Mouse (Mus musculus) c-Kit-negative CD71-positive TER-119-positive erythroid progenitor cells, embryonic 14.5 days (primary cell): Measurements from ENCODE around the gene Hpse2.
A peak's percentile ranks its signal among the peaks of the same experiment; 100 is the strongest.

Experiments
- DNase-seq: peaks from one replicate; pipeline ENCODE4 v3.0.0-alpha.2; 2013; ENCODE audit warnings: low read depth, low spot score

Hpse2 gene

DNA sequence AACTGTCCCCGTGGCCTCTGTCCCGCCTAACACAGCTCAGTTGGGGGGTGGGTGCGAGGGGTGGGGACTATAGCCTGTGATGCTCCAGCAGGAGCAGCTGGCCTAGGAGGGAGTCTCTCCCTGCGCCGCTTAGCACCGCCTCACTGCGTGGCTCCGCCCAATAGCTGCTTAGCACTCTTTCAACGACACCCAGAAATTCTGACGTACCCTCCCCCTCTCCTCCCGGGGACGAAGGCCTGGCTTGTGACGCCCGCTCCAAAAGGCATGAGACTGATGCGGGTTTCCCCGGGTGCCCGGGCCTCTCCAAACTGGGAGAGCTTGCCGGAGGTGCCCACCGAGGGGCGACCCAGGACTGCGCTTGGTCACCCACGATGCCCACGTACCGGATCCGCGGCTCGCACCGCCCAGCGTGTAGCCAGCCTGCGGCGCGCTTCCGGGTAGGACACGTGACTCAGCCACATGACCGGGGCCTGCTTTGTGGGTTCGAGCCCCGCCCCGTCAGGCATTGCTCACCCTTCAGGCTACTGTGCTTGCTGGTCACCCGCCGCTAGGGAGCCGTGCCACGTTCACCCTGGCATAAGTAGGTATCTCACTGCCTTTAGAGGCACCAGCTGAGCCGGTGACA, 608.5 kb downstream of the Hpse2 start, which contains the start of gene Hps1:
Gene Hps1, minus strand, starts transcription at position 448 of the 625 bp plus-strand sequence.
- peak; percentile 68 for DNase-seq

GRCm38 (mm10) chr19:42777801-42778200, 610.4 kb downstream of the Hpse2 start:
- no peak for DNase-seq

- DNase-seq = peak; percentile 32
Observed at GRCm38 (mm10) chr19:42776813-42777212, 611.3 kb downstream of the Hpse2 start.

GRCm38 (mm10) chr19:42770141-42770872, 617.8 kb downstream of the Hpse2 start:
- no peak for DNase-seq

DNA sequence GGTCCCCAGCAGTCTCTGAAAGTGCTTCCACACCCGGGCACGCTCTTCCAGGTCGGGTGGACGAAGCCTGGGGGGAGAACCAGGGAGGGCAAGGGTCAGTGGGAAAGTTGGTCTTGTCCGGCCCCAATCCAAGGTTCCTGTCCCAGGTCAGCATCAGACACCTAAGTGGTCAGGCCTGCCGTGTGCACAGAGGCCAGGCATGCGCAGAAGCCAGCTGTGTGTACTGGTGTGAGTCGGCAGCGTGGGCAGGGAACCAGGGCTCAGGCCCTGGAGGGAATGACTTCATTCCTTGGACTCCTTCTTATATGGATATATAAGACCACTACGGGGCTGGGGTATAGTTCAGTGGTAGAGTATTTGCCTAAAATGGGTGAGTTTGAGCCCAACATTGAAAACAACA, 618.5 kb downstream of the Hpse2 start:
- DNase-seq = no peak

DNA sequence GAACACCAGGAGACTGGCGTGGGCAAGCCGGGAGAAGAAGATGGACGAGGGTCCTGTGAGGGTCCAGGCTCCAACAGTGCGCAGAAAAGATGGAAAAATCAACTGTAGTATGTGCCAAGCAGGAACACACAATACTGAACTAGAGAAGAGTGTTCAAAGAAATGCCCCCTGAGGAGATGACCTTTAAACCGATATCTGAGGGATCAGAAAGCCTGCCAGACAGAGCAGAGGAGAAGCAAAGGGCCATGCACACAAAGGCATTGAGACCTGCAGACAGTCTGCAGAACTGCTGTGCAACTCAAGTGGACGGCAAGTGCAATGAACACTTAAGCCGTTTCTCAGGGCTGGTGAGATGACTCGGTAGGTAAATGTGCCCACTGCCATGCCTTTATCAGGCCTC, 620.8 kb downstream of the Hpse2 start:
- no peak for DNase-seq

DNA sequence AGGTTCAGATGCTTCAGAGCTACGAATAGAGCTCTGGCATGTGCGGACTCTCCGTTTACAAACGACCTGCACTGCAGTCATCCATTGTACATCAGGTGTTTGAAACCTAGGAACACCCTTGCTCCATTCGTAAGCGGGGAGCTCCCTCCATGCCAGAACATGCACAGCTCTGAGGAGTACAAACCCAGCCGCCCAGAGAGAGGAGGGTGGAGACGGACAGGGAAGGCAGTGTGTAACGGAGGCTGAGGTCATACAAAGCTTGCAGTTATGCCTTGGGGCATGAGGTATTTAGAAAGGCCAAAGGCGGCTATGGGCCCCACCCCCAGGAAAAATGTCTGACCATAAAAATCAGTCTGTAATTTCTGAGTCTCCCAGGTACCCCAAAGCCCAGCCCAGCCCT, 623.8 kb downstream of the Hpse2 start:
- DNase-seq = no peak

- DNase-seq = no peak
Observed at GRCm38 (mm10) chr19:42756671-42757070, 631.5 kb downstream of the Hpse2 start.

- no peak for DNase-seq
Observed at GRCm38 (mm10) chr19:42755148-42755870, 632.8 kb downstream of the Hpse2 start.

GRCm38 (mm10) chr19:42753141-42753917, 634.8 kb downstream of the Hpse2 start:
- DNase-seq = no peak

- DNase-seq = peak; percentile 49
Observed at GRCm38 (mm10) chr19:42752363-42752931, 635.7 kb downstream of the Hpse2 start, which contains the start of gene Pyroxd2. Pyroxd2 (minus strand) TSS chr19:42752775.

DNA sequence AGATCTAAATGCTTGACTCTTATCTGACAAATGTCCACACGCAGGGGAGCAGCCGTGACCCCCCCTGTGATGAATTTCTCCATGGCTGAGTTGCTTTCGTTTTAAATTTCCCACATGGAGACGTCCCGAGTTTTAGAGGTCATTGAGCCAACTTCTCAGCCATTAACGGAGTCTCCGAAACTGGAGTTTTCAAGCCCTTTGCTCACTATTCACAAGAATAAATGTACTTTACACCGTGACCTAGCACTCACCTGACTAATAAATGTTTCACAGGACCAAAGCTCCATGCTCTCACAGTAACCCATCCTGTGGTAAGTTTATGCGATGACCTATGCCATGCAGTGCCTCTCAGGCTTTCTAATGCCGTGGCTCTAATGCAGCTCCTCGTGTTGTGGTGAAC, 638.0 kb downstream of the Hpse2 start:
- no peak for DNase-seq

DNA sequence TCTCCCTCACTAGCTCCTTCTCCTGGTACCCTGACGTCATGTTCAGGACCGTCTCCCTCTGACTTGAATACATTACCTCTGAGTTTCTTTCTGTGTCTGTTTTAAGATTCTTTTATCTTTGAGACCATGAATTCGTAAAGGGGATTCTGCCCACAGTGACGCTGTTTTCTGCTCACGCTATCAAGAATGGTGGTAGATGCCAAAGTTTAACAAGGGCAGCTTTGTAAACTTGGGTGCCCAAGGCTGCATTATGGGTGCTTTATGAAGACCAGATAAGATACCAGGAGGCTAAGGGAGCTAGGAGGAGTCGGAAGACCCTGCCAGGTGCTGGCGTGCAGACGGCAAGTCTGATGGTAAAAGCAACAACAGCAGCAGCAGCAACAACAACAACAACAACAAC, 641.5 kb downstream of the Hpse2 start:
- DNase-seq = no peak

DNA sequence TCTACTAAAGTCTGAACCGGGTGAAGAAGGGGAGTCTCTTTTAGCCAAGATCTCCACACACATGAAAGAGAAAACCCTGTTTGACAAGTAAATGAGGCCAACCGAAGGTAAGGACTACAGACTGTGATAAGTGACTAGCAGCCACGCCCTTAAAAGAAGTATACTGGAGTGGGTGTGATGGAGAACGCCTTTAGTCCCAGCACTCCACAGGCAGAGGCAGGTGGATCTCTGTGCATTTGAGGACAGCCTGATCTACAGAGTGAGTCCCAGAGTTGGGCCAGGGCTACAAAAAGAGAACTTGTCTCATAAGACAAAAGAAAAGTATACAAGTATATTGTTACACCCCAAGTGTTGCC, 642.3 kb downstream of the Hpse2 start:
- no peak for DNase-seq

DNA sequence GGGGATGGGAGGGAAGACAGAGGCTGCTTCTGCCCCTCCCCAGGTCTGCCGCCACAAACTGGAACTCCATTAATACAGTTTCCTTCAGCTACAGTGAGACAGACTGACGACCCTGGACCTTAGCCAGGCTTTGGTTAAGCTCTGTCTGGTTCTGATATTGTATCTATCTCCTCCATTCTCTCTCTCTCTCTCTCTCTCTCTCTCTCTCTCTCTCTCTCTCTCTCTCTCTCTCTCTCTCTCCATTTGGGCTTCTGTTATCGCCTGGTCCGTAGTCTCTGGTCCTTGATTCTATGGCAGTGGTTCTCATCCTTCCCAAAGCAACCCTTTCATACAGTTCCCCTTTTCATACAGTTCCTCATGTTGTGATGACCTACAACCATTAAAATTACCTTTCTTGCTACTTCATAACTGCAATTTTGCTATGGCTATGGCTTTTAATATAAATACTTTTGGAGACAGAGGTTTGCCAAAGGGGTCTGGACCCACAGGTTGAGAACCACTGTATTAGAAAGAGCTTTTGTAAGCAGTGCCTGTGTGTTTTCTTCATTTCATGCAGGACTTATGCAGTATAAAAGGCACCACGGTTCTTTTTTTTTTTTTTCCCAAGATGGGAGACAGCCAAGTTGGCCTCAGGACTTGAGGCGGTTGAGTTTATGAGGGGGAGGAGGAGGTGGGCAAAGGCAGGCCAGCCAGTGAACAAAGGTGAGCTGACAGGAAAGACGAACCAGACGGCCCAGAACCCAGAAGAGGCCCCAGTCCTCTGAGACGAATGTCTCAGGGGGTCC, 642.9 kb downstream of the Hpse2 start:
- DNase-seq = no peak

GRCm38 (mm10) chr19:42744162-42744586, 644.0 kb downstream of the Hpse2 start:
- no peak for DNase-seq

- no peak for DNase-seq
Observed at GRCm38 (mm10) chr19:42743261-42743660, 644.9 kb downstream of the Hpse2 start.

DNA sequence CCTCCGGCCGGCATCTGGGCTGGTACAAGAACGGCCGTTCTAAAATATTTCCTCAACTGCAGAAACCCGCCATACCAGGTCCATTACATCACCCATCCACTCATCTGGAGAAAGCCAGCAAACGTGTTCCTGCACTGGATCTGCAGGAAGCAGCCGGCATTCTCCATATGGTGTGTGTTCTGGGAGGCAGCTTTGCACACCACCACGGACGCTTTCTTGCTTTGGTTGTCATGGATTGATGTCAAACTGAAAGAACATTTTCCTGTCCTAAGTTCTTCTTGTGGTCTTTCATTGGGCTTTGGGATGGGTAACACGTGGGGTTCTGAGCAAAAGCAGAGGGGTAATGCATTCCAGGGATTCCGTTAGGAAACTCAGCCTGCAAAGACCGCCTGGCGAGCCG, 646.3 kb downstream of the Hpse2 start:
- no peak for DNase-seq

DNA sequence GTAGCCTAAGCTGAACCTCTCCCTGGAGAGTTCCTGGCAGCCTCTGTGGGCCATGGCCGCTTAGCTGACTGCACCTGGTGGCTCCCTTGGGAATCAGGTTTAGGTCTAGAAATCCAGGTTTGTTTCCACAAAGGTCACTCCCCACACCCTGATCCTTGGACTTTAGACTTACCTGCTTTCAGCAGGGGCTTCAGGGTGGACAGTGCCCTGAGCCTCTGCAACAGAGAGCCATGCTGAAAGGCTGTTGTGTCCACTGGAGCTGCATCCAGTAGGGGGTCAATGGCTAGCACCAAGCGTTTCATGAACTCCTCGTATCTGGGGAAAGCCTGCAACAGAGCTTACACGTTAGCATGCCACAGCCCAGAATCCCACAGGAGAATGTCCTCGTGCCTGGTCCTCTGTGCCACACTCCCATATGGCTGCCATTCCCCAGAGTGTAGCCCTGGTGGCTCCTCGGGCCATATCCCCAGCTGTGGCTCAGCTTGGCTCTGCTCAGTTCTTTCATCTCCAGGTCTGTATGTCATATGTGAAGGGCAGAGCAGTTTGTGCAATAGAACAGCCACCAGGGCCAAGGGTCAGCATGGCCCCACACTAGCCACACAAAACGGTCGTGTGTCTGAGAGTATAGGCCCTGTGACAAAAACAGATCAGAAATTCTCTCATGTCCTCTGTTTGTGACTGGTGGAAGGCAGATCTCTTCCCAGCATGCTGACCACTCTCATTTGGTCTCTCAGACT, 647.8 kb downstream of the Hpse2 start:
- DNase-seq = no peak

GRCm38 (mm10) chr19:42739734-42740133, 648.4 kb downstream of the Hpse2 start:
- no peak for DNase-seq
